Mouse (Mus musculus) embryonic facial prominence, embryonic 10.5 days (tissue): Measurements from ENCODE around the gene Colgalt1. TPM values are rescaled to one million over a fixed set of nuclear protein-coding genes. Genes with fewer than 3 reads are reported as not detected.

Source experiments
- DNase-seq: peaks from one replicate; pipeline ENCODE4 v3.0.0-alpha.2; 2017; ENCODE audit warnings: low spot score
- H3K27ac ChIP-seq: fragments of 300-500 bp; sonication (generic); replicated peaks from 2 replicates; pipeline ENCODE4 v1.5.1; 2016; ENCODE audit warnings: mild to moderate bottlenecking
- H3K27me3 ChIP-seq: fragments of 300-500 bp; sonication (generic); replicated peaks from 2 replicates; pipeline ENCODE4 v1.6.1; 2016; ENCODE audit warnings: low read depth, mild to moderate bottlenecking; ENCODE audit not compliant: poor library complexity, severe bottlenecking
- H3K36me3 ChIP-seq: fragments of 300-500 bp; sonication (generic); replicated peaks from 2 replicates; pipeline ENCODE4 v1.6.1; 2016; ENCODE audit warnings: mild to moderate bottlenecking, moderate library complexity
- H3K4me1 ChIP-seq: fragments of 300-500 bp; sonication (generic); 2 replicates; pipeline ENCODE4 v1.6.1; 2016
- H3K4me3 ChIP-seq: fragments of 300-500 bp; sonication (generic); 2 replicates; pipeline ENCODE4 v1.5.1; 2016; ENCODE audit warnings: mild to moderate bottlenecking, moderate library complexity
- H3K9me3 ChIP-seq: fragments of 300-500 bp; sonication (generic); 2 replicates; pipeline ENCODE4 v1.6.1; 2016; ENCODE audit warnings: mild to moderate bottlenecking
- WGBS: fragments of 180-500 bp; shearing (Covaris S2); methylation state at CpG from one replicate; pipeline ENCODE4 v1.1.7; 2016; 5-methylcytosine and 5-hydroxymethylcytosine counted together
- polyA plus RNA-seq: library from polyadenylated mRNA; unstranded; fragments of >200 nt; fragmentation: Nextera tagmentation; extraction: Ambion mirVana; gene quantifications from 2 replicates; pipeline ENCODE4 v1.2.1, GENCODE M21; 2016

Gene Colgalt1
- polyA plus RNA-seq, 1 experiment from 2014 or later: 53.7 TPM

DNA sequence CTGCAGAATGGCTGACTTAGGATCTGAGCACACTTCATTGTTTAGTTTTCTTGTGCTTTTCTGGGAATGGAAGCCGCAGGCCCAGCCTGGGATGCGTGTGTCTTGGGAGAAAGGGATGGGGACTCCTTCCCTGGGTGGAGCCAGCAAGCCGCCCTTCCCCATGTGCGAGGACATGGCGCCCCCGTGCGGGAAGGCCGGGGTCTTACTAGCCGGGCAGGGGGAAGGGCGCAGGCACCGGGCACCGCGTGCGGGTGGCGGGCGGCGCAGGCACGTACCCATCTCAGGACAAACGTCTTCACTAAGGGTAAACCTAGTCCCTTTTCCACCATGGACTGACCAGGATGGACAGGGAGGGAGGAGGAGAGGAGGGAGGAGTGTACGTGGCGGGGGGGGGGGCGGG lies 22.4 kb downstream of the Colgalt1 start:
- no peaks in the 10 kb centered on the region for H3K36me3 ChIP-seq
- peaks cover 83% of the 10 kb centered on the region for H3K27me3 ChIP-seq
- no peak overlapping the region; the same call in 1 of the 2 replicates for H3K27ac ChIP-seq

DNA sequence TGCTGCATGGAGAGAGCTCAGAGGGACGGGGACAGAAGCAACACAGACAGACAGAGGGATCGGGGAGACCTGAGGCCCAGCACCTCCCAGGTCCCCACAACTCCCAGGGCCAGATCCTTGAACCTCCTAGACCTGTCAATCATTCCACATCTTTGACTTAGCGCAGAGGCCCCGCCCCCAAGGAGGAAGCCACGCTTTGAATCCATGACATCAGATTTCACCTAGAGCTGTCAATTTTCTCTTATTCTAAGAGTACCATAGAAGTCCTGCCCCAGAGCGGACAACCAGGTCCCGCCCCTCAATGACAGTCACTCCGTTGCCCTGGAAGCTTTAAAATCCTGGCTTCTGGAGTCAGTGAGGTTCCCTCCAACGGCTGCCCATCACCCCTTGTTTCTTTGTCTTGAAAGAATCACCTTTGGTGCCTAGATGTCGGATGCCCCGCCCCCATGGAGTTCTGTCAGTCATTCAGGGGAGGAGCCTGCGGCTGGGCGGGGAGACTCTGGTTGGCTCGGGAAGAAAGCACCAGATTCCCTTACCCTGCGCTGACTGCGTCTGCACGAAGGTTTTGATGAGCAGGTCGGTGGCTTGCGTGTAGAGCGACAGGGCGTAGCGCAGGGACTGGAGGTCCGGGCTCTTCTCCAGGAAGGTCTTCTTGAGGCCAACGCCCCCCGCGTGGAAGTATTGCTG lies 23.3 kb downstream of the Colgalt1 start:
- Histone ChIP-seq H3K36me3 (no peaks in the 10 kb centered on the region), H3K27ac (peak overlapping the region; percentile 7; the same call in 1 of the 2 replicates), H3K27me3 (peaks cover 90% of the 10 kb centered on the region), H3K9me3 (peaks cover 15% of the 10 kb centered on the region), H3K4me3 (peak overlapping the region; percentile 46), H3K4me1 (peaks cover 33% of the 10 kb centered on the region)
- DNase-seq: peak; percentile 88
- 3% methylated on average over 26 of the region's 26 CpGs for WGBS

More for the DNA sequence above, 22.4 kb downstream of the Colgalt1 start:
- Histone ChIP-seq H3K4me3 (peak overlapping the region; percentile 46), H3K4me1 (peaks cover 43% of the 10 kb centered on the region), H3K9me3 (peaks cover 15% of the 10 kb centered on the region)
- DNase-seq: peak; percentile 70
- 3% methylated on average over 19 of the region's 22 CpGs for WGBS

GRCm38 (mm10) chr8:71637149-71638095 lies 26.6 kb downstream of the Colgalt1 start:
- H3K27me3 ChIP-seq: peaks cover 61% of the 10 kb centered on the region
- DNase-seq: no peak
- peaks cover 10% of the 10 kb centered on the region for H3K9me3 ChIP-seq
- no peak overlapping the region for H3K27ac ChIP-seq
- H3K4me3 ChIP-seq: no peak overlapping the region
- H3K4me1 ChIP-seq: peaks cover 20% of the 10 kb centered on the region
- WGBS: 62% methylated on average over 8 of the region's 8 CpGs
- no peaks in the 10 kb centered on the region for H3K36me3 ChIP-seq

GRCm38 (mm10) chr8:71638321-71638720 lies 27.5 kb downstream of the Colgalt1 start:
- Histone ChIP-seq H3K4me3 (no peak overlapping the region), H3K4me1 (peaks cover 18% of the 10 kb centered on the region), H3K9me3 (peaks cover 1% of the 10 kb centered on the region), H3K27me3 (peaks cover 57% of the 10 kb centered on the region), H3K36me3 (no peaks in the 10 kb centered on the region), H3K27ac (no peak overlapping the region)
- DNase-seq: no peak
- WGBS: 75% methylated on average over 6 of the region's 6 CpGs

- no peaks in the 10 kb centered on the region for H3K36me3 ChIP-seq
- H3K4me1 ChIP-seq: peaks cover 8% of the 10 kb centered on the region
- no peak overlapping the region for H3K27ac ChIP-seq
- DNase-seq: no peak
- H3K9me3 ChIP-seq: no peaks in the 10 kb centered on the region
- 87% methylated on average over 4 of the region's 4 CpGs for WGBS
- H3K27me3 ChIP-seq: peaks cover 47% of the 10 kb centered on the region
- H3K4me3 ChIP-seq: no peak overlapping the region
Measured at GRCm38 (mm10) chr8:71639318-71639717, 28.5 kb downstream of the Colgalt1 start.

DNA sequence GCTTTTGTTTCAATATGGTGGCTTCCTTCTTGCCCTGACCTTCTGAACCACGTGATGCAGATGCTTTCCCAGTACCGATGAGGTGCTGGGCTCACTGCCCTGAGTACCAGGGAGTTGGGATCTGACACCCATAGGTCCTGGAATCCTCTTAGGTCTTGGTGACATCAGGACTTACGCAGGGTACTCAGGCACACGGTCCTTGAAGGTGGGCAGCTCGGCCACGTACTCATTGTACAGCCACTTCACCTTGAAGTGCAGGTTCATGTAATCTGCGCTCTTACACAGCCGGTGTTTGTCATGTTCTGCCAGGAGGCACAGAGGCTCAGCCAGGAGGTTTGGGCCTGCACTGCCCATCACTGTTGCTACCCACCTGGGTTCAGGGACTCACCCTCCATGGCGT lies 34.7 kb downstream of the Colgalt1 start:
- no peak overlapping the region for H3K4me3 ChIP-seq
- 0 out of 2 replicates have a peak, but pooled peaks cover 2% of the 10 kb centered on the region for H3K9me3 ChIP-seq
- peaks cover 15% of the 10 kb centered on the region for H3K27me3 ChIP-seq
- no peaks in the 10 kb centered on the region for H3K36me3 ChIP-seq
- no peak overlapping the region for H3K27ac ChIP-seq
- H3K4me1 ChIP-seq: no peaks in the 10 kb centered on the region
- DNase-seq: no peak
- WGBS: 85% methylated on average over 9 of the region's 9 CpGs

DNA sequence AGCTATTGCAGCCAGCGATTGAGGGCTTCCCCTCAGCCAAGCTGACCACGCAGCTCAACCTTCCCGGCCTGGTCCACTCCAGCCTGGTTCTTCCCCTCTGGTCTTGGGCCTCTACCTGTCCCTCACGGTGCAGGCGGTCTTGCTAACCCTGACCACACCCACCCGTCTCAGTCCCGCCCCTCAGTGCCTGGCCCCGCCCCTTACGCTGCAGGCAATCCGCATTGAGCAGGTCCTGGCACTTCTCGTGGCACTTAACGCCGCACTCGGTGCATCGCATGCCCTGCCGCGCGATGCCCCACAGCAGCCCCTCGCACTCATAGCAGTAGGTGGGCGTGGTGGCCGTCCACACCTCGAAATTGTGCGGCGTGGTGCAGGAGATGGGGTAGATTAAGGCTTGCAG lies 43.8 kb downstream of the Colgalt1 start:
- H3K36me3 ChIP-seq: no peaks in the 10 kb centered on the region
- no peak overlapping the region for H3K27ac ChIP-seq
- 1% methylated on average over 24 of the region's 24 CpGs for WGBS
- peaks cover 88% of the 10 kb centered on the region for H3K27me3 ChIP-seq
- H3K4me1 ChIP-seq: peaks cover 12% of the 10 kb centered on the region
- H3K4me3 ChIP-seq: peak overlapping the region; percentile 44
- peak; percentile 66 for DNase-seq
- H3K9me3 ChIP-seq: 0 out of 2 replicates have a peak, but pooled peaks cover 2% of the 10 kb centered on the region

GRCm38 (mm10) chr8:71657816-71658215 lies 47.0 kb downstream of the Colgalt1 start:
- peaks cover 12% of the 10 kb centered on the region for H3K4me1 ChIP-seq
- H3K27ac ChIP-seq: no peak overlapping the region
- WGBS: 19% methylated on average over 9 of the region's 9 CpGs
- no peaks in the 10 kb centered on the region for H3K9me3 ChIP-seq
- peaks cover 98% of the 10 kb centered on the region for H3K27me3 ChIP-seq
- H3K36me3 ChIP-seq: no peaks in the 10 kb centered on the region
- H3K4me3 ChIP-seq: no peak overlapping the region
- no peak for DNase-seq

GRCm38 (mm10) chr8:71658515-71659049 lies 47.8 kb downstream of the Colgalt1 start:
- no peaks in the 10 kb centered on the region for H3K36me3 ChIP-seq
- no peaks in the 10 kb centered on the region for H3K9me3 ChIP-seq
- H3K27me3 ChIP-seq: peaks cover 98% of the 10 kb centered on the region
- H3K4me1 ChIP-seq: peaks cover 12% of the 10 kb centered on the region
- no peak for DNase-seq
- no peak overlapping the region for H3K27ac ChIP-seq
- WGBS: 29% methylated on average over 17 of the region's 17 CpGs
- H3K4me3 ChIP-seq: no peak overlapping the region

GRCm38 (mm10) chr8:71659751-71660150 lies 49.0 kb downstream of the Colgalt1 start:
- no peaks in the 10 kb centered on the region for H3K9me3 ChIP-seq
- H3K27me3 ChIP-seq: peaks cover 98% of the 10 kb centered on the region
- H3K27ac ChIP-seq: no peak overlapping the region
- H3K4me1 ChIP-seq: peaks cover 9% of the 10 kb centered on the region
- H3K4me3 ChIP-seq: no peak overlapping the region
- WGBS: 54% methylated on average over 1 of the region's 1 CpGs
- H3K36me3 ChIP-seq: no peaks in the 10 kb centered on the region
- DNase-seq: no peak

DNA sequence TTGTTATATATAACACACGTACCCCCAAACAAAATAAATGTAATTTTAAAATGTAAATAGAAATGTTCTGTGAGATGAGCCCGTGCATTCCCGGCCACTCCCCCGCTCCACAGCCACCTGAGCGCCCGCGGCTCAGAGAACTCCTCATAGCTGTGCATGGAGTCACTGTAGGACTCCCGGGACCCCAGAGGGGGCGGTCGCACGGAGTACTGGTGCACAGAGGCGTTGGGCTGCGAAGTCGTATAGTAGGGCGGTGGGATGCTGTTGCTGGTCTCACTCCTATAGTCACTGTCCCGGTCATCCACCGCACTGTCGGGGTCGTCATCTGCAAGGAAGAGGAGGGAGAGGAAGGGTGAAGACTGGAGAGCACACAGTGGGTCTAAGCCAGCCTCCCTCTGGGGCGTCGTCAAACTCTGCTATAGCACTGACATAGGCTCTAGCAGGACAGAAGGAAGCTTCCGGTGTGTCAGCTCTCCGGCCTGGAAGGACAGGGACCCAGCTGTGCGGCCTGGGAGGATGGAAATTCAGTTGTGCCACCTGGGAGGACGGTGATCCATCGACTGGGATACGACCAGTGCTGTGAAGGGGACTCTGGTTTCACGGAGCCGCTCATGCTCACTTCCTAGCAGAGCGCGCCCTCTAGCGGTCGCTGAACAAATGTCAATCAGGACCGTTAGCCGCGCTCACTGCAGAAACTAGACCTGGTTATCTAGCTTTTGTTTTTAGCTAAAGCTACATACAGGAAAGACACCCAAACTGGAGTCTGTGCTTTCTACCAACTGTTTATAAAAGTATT lies 49.7 kb downstream of the Colgalt1 start:
- WGBS: 6% methylated on average over 36 of the region's 36 CpGs
- no peak overlapping the region for H3K4me3 ChIP-seq
- H3K36me3 ChIP-seq: no peaks in the 10 kb centered on the region
- peaks cover 13% of the 10 kb centered on the region for H3K4me1 ChIP-seq
- peaks cover 90% of the 10 kb centered on the region for H3K27me3 ChIP-seq
- H3K27ac ChIP-seq: no peak overlapping the region
- H3K9me3 ChIP-seq: no peaks in the 10 kb centered on the region
- DNase-seq: peak; percentile 88
